Mouse (Mus musculus) c-Kit-positive CD71-positive TER-119-negative erythroid progenitor cells, embryonic 14.5 days (primary cell): ENCODE results near the gene Cdk18.
"Not testable (repeated sequence)": the region's sequence is repeated elsewhere in the genome, so short reads cannot be mapped to it uniquely, and the experiment has no call there.

Experiments used
- DNase-seq: peaks from one replicate; pipeline ENCODE4 v3.0.0-alpha.2; 2013; ENCODE audit warnings: low read depth

The Cdk18 gene

GRCm38 (mm10) chr1:132139416-132139864, at the start of gene Cdk18:
TSS of gene Cdk18 (minus strand) at chr1:132139684.
- DNase-seq: no peak

- no peak for DNase-seq
Measured at GRCm38 (mm10) chr1:132189231-132189630, 49.7 kb upstream of the Cdk18 start.

- DNase-seq: no peak
Measured at GRCm38 (mm10) chr1:132188442-132189066, 49.1 kb upstream of the Cdk18 start.

- no peak for DNase-seq
Measured at GRCm38 (mm10) chr1:132186303-132186702, 46.8 kb upstream of the Cdk18 start.

- no peak for DNase-seq
Measured at GRCm38 (mm10) chr1:132171619-132172018, 32.1 kb upstream of the Cdk18 start.

- DNase-seq: no peak
Measured at GRCm38 (mm10) chr1:132170698-132171097, 31.2 kb upstream of the Cdk18 start.

GRCm38 (mm10) chr1:132168115-132168767, 28.8 kb upstream of the Cdk18 start:
- DNase-seq: no peak

- DNase-seq: peak; percentile 21
Measured at GRCm38 (mm10) chr1:132165859-132166258, 26.4 kb upstream of the Cdk18 start.

GRCm38 (mm10) chr1:132164780-132165518, 25.5 kb upstream of the Cdk18 start:
- DNase-seq: no peak

- DNase-seq: not testable (repeated sequence)
Measured at GRCm38 (mm10) chr1:132162618-132163017, 23.1 kb upstream of the Cdk18 start.

GRCm38 (mm10) chr1:132161211-132161880, 21.9 kb upstream of the Cdk18 start:
- DNase-seq: no peak

- no peak for DNase-seq
Measured at GRCm38 (mm10) chr1:132159681-132160080, 20.2 kb upstream of the Cdk18 start.

GRCm38 (mm10) chr1:132158741-132159140, 19.3 kb upstream of the Cdk18 start:
- no peak for DNase-seq

GRCm38 (mm10) chr1:132157808-132158207, 18.3 kb upstream of the Cdk18 start:
- DNase-seq: no peak

GRCm38 (mm10) chr1:132157016-132157781, 17.7 kb upstream of the Cdk18 start:
- peak; percentile 52 for DNase-seq

GRCm38 (mm10) chr1:132155737-132156136, 16.3 kb upstream of the Cdk18 start:
- DNase-seq: peak; percentile 86

- no peak for DNase-seq
Measured at GRCm38 (mm10) chr1:132153691-132154090, 14.2 kb upstream of the Cdk18 start.

GRCm38 (mm10) chr1:132153086-132153690, 13.7 kb upstream of the Cdk18 start:
- DNase-seq: no peak

GRCm38 (mm10) chr1:132151908-132152307, 12.4 kb upstream of the Cdk18 start:
- no peak for DNase-seq

GRCm38 (mm10) chr1:132150817-132151601, 11.5 kb upstream of the Cdk18 start:
- DNase-seq: no peak
